Mouse (Mus musculus): Measurements from ENCODE around the gene Tmem189.
"Not testable (repeated sequence)": the region's sequence is repeated elsewhere in the genome, so short reads cannot be mapped to it uniquely, and the experiment has no call there.

Gene Tmem189

GRCm38 (mm10) chr2:167622965-167623364 is 66.7 kb downstream of the Tmem189 start:
- no peak for DNase-seq (ENCODE audit: low read depth, low spot score)

DNA sequence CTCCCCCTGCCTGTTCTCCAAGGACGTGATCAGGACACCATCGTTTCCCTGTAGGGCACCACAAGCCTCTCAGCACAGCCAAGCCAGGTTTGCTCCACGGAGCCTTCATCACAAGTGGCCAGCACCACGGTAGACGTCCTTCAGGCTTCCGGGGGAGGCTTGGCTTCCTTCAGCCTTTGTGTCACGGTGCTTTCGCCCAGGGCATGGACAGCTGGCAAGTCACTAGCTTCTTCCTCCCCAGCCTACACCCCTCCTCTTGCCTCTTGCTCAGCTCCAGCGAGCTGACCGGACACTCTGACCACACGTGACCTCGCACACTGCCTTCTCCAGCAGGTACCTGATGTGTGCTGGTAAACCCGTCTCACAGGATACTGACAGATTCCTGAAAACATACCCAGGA is 67.3 kb downstream of the Tmem189 start:
- no peak for DNase-seq (ENCODE audit: low read depth, low spot score)

DNA sequence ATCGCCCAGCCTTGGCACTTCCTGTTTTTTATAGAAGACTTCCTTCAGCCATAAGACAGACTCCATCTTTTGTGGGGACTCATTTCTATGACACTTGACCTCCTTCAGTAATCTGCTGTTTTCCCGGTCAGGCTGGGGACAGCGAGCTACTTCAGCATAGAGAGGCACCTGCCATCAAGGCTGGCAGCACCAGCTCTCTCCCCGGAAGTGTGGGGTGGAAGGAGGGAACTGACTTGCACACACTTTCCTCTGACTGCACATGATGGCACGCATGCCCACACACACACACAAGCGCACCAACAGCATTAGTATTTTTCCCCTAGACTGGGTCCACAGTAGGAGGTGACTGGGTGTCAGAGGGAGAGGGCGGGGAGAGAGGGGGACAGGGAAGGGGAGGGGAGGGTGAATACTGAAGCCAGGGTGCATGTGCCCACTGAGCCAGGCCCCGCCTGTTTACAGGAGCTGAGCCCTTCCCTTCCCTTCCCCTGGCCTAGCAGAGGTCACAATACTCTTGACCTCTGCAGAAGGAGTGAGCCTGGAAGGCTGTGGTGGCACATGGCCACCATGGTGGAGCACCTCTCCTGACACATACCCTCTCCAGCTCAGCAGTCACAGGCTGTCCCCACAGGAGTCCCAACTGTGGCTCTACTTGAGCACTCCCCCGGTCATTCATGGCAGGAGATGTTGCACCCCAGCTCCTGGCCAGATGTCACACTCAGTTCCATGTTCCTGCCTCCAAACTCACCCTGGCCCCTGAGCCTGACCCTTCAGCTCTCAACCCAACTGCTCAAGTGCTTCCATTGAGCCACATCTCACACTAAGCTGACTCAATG is 68.2 kb downstream of the Tmem189 start:
- DNase-seq (ENCODE audit: low read depth, low spot score): no peak

- DNase-seq (ENCODE audit: low read depth, low spot score): no peak
Observed at GRCm38 (mm10) chr2:167617472-167617871, 72.2 kb downstream of the Tmem189 start.

- no peak for DNase-seq (ENCODE audit: low read depth, low spot score)
Observed at GRCm38 (mm10) chr2:167617034-167617433, 72.6 kb downstream of the Tmem189 start.

- DNase-seq (ENCODE audit: low read depth, low spot score): not testable (repeated sequence)
Observed at GRCm38 (mm10) chr2:167613335-167613734, 76.3 kb downstream of the Tmem189 start.

DNA sequence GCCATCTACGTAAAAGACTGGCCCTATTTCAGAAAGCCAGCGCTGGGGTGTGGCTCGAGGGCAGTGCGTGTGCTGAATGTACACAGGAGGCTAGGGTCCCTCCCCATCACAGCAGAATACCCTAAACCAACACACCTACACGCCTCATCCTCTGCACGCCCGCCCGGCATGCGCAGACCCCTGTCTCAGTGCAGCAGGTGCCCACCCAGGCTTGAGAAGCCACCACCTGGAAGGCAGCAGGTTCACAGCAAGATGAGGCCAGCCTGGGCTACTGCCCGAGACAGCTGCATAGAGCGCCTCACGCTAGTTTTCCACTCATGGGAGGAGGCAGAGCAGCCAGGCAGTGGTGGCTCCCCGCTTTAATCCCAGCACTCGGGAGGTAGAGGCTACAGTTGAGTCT is 77.5 kb downstream of the Tmem189 start:
- DNase-seq (ENCODE audit: low read depth, low spot score): no peak

- DNase-seq (ENCODE audit: low read depth, low spot score): no peak
Observed at GRCm38 (mm10) chr2:167611287-167611686, 78.3 kb downstream of the Tmem189 start.

GRCm38 (mm10) chr2:167606745-167607123 is 82.9 kb downstream of the Tmem189 start:
- no peak for DNase-seq (ENCODE audit: low read depth, low spot score)

- no peak for DNase-seq (ENCODE audit: low read depth, low spot score)
Observed at GRCm38 (mm10) chr2:167605817-167606744, 83.5 kb downstream of the Tmem189 start.

GRCm38 (mm10) chr2:167605178-167605794 is 84.3 kb downstream of the Tmem189 start:
- peak; percentile 82 for DNase-seq (ENCODE audit: low read depth, low spot score)

- no peak for DNase-seq (ENCODE audit: low read depth, low spot score)
Observed at GRCm38 (mm10) chr2:167602978-167603377, 86.6 kb downstream of the Tmem189 start.

- no peak for DNase-seq (ENCODE audit: low read depth, low spot score)
Observed at GRCm38 (mm10) chr2:167602364-167602763, 87.3 kb downstream of the Tmem189 start.

GRCm38 (mm10) chr2:167600481-167600995 is 89.1 kb downstream of the Tmem189 start:
- no peak for DNase-seq (ENCODE audit: low read depth, low spot score)

DNA sequence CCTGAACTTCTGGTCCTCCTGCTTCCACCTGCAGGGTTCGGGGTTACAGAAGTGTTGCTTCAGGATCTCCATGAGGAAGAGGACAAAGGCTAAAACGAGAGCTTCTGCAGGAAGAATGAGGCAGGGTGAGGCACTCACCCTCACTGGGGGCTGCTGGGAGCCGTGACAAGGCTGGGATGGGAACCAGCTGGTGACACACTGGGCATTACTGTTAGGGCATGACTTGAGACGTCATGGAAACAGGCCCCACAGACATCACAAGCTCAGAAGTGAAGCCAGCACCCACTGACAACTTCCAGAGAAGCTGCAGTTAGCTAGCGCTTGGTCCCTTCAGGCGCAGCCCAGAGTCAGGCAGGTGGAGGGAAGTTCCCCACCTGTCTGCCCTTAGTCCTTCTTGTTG is 89.7 kb downstream of the Tmem189 start:
- DNase-seq (ENCODE audit: low read depth, low spot score): no peak

DNA sequence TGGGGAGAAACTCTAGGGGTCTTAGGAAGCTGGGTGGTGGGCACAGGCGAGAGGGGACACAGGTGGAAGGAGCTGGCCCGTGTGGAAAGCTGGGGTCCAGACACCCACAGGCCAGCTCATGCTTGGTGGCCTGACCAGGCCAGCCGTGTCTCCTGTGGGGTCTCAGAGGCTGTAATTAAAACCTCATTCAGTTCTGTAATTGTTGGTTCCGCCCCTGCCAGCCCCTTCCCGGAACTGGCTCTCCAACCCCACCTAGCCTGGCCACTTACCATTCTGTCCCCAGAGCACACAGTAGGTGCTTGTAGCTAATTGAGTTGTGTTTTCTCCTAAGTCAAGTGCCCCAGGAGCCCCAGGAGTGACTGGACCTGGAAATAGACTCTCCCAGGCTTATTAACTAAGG is 90.4 kb downstream of the Tmem189 start:
- no peak for DNase-seq (ENCODE audit: low read depth, low spot score)

DNA sequence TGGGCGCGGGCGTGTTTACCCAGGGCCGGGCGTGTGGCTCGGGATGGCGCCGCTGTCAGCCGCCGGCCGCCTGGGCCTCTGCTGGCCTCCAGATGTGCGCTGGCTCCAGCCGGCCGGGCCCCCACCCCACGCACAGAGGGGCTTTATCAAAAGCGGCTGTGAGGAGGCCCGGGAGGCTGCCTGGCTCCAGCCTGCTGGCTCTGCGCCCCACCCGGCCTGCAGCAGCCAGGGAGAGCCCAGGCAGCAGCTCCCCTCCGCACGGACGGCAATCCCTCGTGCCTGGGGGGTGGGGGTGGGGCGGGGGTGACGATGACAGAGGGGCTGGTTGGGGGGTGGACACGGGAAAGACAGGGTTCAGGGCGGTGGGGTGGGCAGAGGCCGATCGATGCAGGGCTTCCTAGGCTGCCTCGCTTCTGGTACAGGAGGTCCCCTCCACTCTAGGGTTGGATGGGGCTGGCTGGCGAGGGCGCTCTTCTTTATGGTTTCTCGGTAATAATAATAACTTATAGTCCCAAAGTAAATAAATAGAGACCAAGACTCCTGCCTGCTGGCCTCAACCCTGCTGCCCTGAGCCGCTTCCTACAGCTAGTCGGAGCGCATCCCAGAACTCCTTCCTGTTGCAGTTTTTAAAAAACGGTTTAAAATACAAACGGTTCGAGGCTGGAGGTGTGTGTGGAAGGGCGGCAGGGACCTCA is 92.0 kb downstream of the Tmem189 start:
- DNase-seq (ENCODE audit: low read depth, low spot score): no peak

DNA sequence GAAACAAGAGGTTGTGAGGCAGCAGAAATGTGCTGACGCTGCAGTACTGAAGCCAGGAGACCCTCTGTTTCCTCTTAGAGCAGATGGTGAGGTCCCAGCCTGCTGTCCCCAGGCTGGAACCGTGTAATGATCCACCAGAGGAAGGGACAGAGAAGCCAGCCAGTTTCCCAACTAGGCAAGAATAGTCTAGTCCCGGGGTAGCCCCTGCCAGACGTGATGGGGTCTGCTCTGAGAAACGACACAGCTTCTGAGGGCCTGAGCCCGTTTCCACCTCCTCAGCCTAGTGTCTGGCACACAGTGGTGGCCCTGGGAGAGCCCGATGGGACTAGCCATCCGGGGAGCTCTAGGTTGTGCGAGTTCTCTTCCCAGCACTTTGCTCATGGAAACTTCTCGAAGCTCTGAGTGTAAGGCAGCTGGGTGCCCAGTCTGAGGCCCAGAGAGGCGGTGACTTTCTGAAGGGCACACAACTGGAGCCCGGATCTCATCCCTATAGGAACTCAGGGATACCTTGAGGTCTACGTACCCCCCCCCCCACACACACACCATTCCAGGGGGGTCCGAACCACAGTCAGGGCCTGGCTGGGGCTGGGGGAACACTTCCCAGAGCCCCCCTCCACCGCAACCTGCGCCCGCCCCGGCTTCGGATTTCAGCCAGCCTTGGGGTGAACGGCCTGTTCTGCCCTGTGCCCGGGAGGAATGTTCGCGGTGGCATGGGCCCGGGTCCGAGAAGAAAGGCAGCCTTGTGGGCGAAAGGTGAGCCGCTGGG is 92.7 kb downstream of the Tmem189 start:
- no peak for DNase-seq (ENCODE audit: low read depth, low spot score)

- DNase-seq (ENCODE audit: low read depth, low spot score): no peak
Observed at GRCm38 (mm10) chr2:167596262-167596661, 93.4 kb downstream of the Tmem189 start.

DNA sequence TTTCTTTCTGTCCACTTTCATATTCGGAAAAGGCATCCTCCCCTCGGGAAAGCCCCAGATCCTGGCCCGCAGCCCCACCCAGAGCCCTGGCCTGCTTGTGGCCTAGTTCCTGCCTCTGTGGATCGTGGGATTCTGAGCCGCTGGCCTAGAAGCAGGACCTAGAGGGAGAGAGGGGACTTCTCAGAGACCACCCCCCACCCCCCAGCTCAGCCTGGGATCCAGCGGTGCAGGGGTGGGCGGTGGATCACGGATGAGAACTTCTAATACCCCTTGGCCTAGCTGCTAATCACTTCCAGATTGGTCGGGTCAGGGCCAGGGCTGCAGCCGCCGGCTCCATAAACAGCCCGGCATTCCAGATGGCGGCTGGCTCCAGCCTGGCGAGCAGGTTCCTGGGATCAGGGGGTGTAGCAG is 93.9 kb downstream of the Tmem189 start:
- peak; percentile 62 for DNase-seq (ENCODE audit: low read depth, low spot score)

Measured in embryo, embryonic 11.5 days (tissue).